Mouse (Mus musculus) ES-E14 (cell line): Measurements from ENCODE around the gene Kif23. TPM values are rescaled to one million over a fixed set of nuclear protein-coding genes. Genes with fewer than 3 reads are reported as not detected.

Source experiments
- DNase-seq: peaks from one replicate; pipeline ENCODE4 v3.0.0-alpha.2; 2013; ENCODE audit warnings: low read depth, low spot score
- H3K27ac ChIP-seq: 2 replicates; pipeline ENCODE4 v1.5.1; 2012; ENCODE audit warnings: low read depth, mild to moderate bottlenecking, low read length, moderate library complexity, mixed read lengths; ENCODE audit not compliant: poor library complexity, insufficient read depth, severe bottlenecking
- H3K36me3 ChIP-seq: 2 replicates; pipeline ENCODE4 v1.6.1; 2012; ENCODE audit warnings: mild to moderate bottlenecking, low read length, moderate library complexity, mixed read lengths; ENCODE audit not compliant: control insufficient read depth, poor library complexity, insufficient read depth, severe bottlenecking
- H3K4me1 ChIP-seq, 2 experiments: fragments of 150-350 bp in 1 of 2; sonication (generic) in 1 of 2; 2 replicates each; pipeline ENCODE4 v1.6.1; 2012; ENCODE audit warnings: low read length in 2 of 2, mild to moderate bottlenecking in 1 of 2, mixed read lengths in 1 of 2; ENCODE audit not compliant: control insufficient read depth in 2 of 2, insufficient read depth in 2 of 2, poor library complexity in 1 of 2
- H3K4me3 ChIP-seq, 2 experiments: fragments of 150-350 bp in 1 of 2; sonication (generic) in 1 of 2; 2 replicates each; pipeline ENCODE4 v1.5.1; 2012; ENCODE audit warnings: low read length in 2 of 2, low read depth in 1 of 2, mild to moderate bottlenecking in 1 of 2, mixed read lengths in 1 of 2; ENCODE audit not compliant: insufficient read depth in 1 of 2, poor library complexity in 1 of 2, severe bottlenecking in 1 of 2
- H3K9ac ChIP-seq: 2 replicates; pipeline ENCODE4 v1.6.1; 2012; ENCODE audit warnings: low read depth, mild to moderate bottlenecking, low read length, mixed read lengths; ENCODE audit not compliant: poor library complexity, insufficient read depth, severe bottlenecking
- H3K9me3 ChIP-seq: fragments of 150-350 bp; sonication (generic); 2 replicates; pipeline ENCODE4 v1.6.1; 2012; ENCODE audit warnings: low read depth, mild to moderate bottlenecking, low read length; ENCODE audit not compliant: control insufficient read depth, insufficient read depth
- CHD2 ChIP-seq: IDR thresholded peaks from 2 replicates; pipeline ENCODE4 v1.6.1; 2014; ENCODE audit warnings: mild to moderate bottlenecking, low read depth, low read length, inconsistent platforms
- HCFC1 ChIP-seq: IDR thresholded peaks from 2 replicates; pipeline ENCODE4 v1.6.1; 2012; ENCODE audit warnings: low read length, inconsistent platforms, borderline replicate concordance; ENCODE audit not compliant: insufficient read depth
- MAFK ChIP-seq: IDR thresholded peaks from 2 replicates; pipeline ENCODE4 v1.6.1; 2014; ENCODE audit warnings: mild to moderate bottlenecking, low read depth, low read length, inconsistent platforms; ENCODE audit not compliant: insufficient read depth
- ZC3H11A ChIP-seq: IDR thresholded peaks from 2 replicates; pipeline ENCODE4 v1.6.1; 2012; ENCODE audit warnings: low read depth, mild to moderate bottlenecking, inconsistent platforms, low read length, borderline replicate concordance
- ZNF384 ChIP-seq: IDR thresholded peaks from 2 replicates; pipeline ENCODE4 v1.6.1; 2012; ENCODE audit warnings: low read depth, low read length, inconsistent platforms
- in situ Hi-C, 2 experiments: fragments of 600-800 bp; cut with MboI; formaldehyde crosslinking; loops; one replicate each; pipeline ENCODE4 v1.15.1; 2025; ENCODE audit warnings: low sequenced_read_pairs in 2 of 2, inconsistent platforms in 1 of 2; ENCODE audit not compliant: unreplicated experiment in 2 of 2
- total RNA-seq: library from RNA; depleted of rRNA; stranded (reverse); fragments of 300-350 nt; gene quantifications from 2 replicates; pipeline ENCODE4 v1.2.3, GENCODE M21; 2012

The Kif23 gene
- total RNA-seq, 1 experiment, result 87.1 TPM

DNA sequence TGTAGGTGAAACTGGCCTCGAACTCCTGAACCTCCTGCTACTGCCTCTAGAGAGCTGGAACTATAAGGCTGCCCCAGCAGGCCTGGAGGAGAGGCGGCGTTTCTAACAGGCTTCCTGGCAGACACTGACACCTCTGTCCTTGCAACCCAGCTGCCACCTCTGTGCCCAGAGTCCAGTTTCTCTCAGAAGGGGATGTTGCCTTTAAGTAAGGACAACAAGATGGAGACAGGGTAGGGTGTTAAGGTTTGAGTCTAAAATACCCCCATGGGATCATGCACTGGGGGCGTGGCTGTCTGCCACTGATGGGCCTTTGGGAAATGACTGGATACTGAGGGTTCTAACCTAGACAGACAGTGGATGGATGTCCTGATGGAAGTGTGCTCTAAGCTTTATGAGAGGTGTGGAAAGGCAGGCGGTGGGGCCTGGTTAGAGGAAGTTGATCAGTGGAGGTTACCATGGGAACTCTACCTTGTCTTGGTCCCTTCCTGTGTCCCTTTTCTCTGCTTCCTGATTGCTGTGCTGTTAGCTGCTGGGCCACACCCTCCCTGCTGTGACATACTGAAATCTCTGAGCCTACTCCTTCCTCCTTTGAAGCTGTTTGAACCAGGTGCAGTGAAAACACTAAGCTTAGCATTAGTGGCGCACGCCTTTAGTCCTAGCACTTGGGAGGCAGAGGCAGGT is 36.5 kb upstream of the Kif23 start:
- in situ Hi-C loops, result no loop called here
- H3K9me3 ChIP-seq, result no peaks in the 10 kb centered on the region
- no peak overlapping the region for H3K27ac ChIP-seq
- no peak overlapping the region for H3K9ac ChIP-seq
- no peaks in the 10 kb centered on the region for H3K4me1 ChIP-seq
- TF ChIP-seq MAFK (no peak), CHD2 (no peak), ZNF384 (no peak), HCFC1 (no peak), ZC3H11A (no peak)
- no peak for DNase-seq
- H3K36me3 ChIP-seq, result no peaks in the 10 kb centered on the region
- H3K4me3 ChIP-seq, result no peak overlapping the region

DNA sequence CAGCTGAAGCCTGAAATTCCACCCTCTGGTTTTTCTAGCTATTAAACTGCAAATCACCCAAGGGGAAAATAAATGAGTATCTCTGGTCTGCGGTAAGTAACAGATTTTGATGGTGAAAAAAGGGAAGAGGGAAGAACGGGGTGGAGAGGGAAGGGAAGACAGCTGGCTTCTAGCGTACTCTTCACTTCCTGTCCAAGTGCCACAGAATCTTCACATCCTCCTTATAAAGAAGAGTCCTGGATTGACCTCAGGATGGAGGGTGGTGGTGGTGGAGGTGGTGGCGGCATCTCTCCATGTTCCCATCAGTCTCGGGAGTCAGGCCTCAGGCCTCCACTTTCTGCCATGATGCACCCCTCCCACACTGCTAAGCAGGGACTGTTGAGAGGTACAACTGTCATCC is 35.3 kb upstream of the Kif23 start:
- DNase-seq, result no peak
- TF ChIP-seq ZC3H11A, result no peak
- TF ChIP-seq ZNF384, result no peak
- no peak for TF ChIP-seq MAFK
- no peak for TF ChIP-seq CHD2
- no peak for TF ChIP-seq HCFC1
- Histone ChIP-seq H3K36me3 (no peaks in the 10 kb centered on the region), H3K27ac (no peak overlapping the region), H3K4me1 (no peaks in the 10 kb centered on the region), H3K9me3 (no peaks in the 10 kb centered on the region), H3K9ac (no peak overlapping the region), H3K4me3 (no peak overlapping the region)
- in situ Hi-C loops, result no loop called here

DNA sequence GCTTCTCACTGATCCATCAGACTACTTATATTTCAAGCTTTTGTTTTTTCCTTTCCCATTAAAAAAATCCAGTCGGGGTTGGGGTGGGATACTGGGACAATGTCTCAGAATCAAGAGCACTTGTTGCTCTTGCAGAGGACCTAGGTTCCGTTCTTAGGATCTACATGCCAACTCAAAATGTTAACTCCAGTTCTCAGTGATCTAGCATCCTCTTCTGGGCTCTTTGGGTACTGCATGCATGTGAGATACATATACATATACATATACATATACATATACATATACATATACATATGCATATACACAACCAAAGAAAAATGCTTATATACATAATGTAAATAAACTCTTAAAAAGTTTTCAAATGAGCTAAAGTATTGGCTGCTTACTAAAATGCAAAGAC is 33.4 kb upstream of the Kif23 start:
- no peak overlapping the region for H3K9ac ChIP-seq
- H3K27ac ChIP-seq, result no peak overlapping the region
- H3K9me3 ChIP-seq, result no peaks in the 10 kb centered on the region
- H3K4me3 ChIP-seq, result no peak overlapping the region
- no peak for TF ChIP-seq ZNF384
- TF ChIP-seq ZC3H11A, result no peak
- no peak for TF ChIP-seq CHD2
- TF ChIP-seq HCFC1, result no peak
- no peak for TF ChIP-seq MAFK
- H3K4me1 ChIP-seq, result no peaks in the 10 kb centered on the region
- H3K36me3 ChIP-seq, result no peaks in the 10 kb centered on the region
- no peak for DNase-seq
- in situ Hi-C loops, result no loop called here

DNA sequence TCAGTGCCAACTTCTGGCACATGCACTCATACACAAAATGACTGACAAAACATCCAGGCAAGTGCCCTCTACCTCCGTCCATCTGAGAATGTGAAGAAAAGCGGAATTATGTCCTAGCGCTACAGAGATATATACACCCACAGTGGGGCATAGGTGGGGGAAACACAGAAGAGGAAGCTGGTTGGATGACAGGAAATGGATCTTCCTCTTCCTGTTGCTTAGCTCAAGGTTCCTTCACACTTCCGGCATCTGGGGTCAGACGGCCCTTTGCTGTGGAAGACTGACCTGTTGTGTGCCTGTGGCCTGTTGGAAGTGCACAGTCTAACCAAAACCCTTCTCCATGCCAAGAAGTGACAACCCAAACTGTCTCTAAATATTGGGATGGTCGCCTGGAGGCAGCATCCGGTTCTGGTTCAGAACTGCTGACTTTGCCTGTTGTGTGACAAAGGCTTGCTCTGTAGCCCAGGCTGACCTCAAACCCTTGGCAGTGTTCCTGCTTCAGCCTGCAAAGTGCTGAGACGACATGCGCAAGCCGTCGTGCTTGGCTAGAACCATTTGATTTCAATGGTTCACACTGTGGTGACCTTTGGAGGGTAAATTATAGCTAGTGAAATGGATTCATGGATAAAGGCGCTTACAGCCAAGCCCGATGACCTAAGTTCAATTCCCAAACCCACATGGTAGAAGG is 30.8 kb upstream of the Kif23 start:
- TF ChIP-seq HCFC1, result no peak
- TF ChIP-seq ZC3H11A, result no peak
- no peak for TF ChIP-seq CHD2
- TF ChIP-seq ZNF384, result no peak
- no peak for TF ChIP-seq MAFK
- no peaks in the 10 kb centered on the region for H3K36me3 ChIP-seq
- no peaks in the 10 kb centered on the region for H3K9me3 ChIP-seq
- H3K9ac ChIP-seq, result no peak overlapping the region
- no peak overlapping the region for H3K27ac ChIP-seq
- in situ Hi-C loops, result no loop called here
- H3K4me3 ChIP-seq, result no peak overlapping the region
- no peak for DNase-seq
- H3K4me1 ChIP-seq, result no peaks in the 10 kb centered on the region
